Mouse (Mus musculus) retina, postnatal 7 days (tissue): ENCODE results near the gene Arhgef39.

Experiments
- DNase-seq: peaks from one replicate; pipeline ENCODE4 v3.0.0-alpha.2; 2012; ENCODE audit warnings: low read depth, low spot score

Gene Arhgef39

DNA sequence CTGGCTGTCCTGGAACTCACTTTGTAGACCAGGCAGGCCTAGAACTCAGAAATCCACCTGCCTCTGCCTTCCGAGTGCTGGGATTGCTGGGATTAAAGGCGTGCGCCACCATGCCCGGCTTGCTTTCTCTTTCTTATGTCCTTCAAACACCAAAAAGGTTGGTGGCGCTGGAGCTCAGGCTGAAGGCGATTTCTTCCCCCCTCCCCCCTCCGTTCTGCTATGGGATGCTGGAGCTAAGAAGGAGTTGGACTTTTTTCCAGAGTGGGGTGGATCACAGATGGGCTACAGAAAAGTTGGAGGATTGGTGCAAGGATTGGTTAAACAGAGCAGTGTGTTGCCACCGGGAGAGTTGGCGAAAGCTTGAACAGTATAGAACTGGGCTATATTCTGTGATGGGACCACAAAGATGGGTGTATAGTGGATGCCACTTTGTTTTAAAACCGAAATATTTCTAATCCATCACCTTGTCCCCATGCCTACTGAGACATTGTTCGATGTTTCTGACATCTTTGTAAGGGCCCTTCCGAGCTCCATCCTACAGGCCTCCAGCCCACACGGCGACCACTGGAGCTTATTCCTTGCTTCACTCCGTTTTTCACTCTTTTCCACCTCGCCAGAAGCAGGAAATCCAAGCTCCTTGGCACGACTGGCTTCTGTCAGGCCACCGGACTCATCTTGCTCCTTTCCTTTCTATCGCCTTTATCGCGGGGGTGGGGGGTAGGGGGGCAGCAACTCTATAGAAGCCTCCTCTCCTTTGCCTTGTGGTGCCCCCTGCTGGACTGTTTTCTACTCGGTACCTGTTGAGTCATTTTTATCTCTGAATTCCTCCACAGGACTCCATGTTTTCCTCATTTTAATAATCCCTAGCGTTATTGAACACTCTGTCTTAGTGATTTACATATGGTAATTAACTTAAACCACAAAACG is 20.3 kb downstream of the Arhgef39 start:
- peak; percentile 67 for DNase-seq

DNA sequence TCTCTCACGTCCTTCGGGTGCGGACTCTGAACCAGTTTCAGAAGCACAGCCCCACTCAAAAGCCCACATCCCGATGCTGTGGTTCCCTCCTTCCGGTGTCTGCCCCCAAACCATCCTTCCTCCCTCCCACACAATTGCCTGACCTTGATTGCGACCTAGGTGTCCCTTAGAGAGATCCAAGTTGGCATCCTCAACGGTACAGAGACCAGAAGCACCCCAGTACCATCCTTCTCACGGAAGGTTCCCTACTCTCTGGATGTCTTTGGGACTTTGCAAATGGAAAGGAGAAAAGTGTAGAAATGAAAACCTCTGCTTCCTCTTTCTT is 21.0 kb downstream of the Arhgef39 start:
- DNase-seq: no peak

DNA sequence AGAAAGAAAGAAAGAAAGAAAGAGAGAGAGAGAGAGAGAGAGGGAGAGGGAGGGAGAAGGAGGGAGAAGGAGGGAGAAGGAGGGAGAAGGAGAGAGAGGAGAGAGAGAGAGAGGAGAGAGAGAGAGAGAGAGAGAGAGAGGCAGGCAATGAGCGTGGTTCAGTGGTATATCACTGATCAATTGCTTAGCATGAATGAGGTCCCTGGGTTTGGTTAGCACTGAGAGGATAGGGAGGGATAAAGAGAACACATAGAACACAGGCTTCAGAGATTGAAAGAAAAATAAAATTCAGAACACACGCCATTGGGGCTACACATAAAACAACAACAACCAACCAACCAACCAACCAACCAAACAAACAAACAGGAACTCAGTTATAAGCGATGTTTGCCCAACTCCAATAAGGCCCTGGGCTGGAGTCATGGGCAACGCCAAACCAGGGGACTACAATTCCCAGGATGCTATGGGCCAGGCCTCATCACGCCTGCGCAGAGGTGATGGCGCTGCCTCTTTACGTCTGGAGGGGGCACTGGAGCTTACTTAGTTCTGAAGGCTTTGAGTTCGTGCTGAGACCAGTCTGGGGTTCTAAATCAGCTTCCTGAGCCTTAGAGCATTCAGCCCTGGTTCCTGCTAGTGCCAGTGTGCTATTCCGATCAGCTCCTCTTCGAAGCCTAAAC is 21.5 kb downstream of the Arhgef39 start:
- peak; percentile 78 for DNase-seq

DNA sequence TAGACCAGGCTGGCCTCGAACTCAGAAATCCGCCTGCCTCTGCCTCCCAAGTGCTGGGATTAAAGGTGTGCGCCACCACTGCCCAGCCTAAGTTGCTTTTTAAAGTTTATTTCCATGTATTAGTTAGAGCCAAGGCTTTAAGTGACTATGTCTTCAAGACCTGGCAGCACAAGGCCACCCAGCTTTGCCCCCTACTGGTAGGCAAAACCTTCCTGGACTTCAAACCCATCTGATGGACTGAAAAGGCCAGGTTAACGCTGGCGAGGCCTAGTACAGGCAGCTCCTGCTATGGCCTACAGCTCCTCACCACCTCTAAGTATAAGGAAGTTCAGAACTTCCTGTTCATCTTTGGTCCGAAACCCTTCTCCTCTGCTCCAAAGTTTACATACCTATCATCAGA is 22.9 kb downstream of the Arhgef39 start:
- no peak for DNase-seq

DNA sequence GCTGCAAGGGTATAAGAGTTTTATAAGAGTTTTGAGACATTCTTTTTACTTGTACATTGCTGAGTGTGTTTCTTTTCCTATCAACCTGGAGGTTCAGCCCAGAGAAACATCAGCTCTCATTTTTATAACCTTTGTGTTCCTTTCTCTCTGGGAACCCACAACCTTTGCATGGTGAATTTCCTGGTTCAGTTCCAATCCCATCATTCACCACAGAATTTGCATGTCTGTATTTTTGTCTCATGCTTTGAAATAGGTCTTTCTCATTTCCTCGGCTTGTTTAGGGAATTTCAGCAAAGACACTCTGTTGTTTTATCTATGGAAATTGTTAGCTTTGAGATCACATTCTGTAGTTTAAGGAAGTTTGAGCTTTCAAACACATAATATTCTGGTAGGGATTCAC is 25.9 kb downstream of the Arhgef39 start:
- DNase-seq: no peak

DNA sequence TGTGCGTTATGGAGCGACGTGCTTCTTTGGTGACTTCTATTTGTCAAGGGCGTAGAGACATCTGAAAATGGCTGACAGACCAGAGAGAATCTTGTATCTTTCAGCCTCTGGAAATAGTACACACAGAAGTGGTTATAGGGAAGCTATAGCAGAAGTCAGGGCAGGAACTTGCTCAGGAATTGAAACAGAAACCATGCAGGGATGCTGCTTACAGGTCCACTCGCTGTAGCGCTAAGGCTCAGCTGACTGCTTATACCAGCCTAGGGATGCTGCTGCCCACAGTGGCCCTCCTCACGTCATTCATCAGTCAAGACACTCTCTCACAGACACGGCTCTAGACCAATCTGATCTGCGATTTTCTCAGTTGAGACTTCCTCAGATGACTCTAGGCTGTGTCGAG is 29.2 kb downstream of the Arhgef39 start:
- DNase-seq: no peak

DNA sequence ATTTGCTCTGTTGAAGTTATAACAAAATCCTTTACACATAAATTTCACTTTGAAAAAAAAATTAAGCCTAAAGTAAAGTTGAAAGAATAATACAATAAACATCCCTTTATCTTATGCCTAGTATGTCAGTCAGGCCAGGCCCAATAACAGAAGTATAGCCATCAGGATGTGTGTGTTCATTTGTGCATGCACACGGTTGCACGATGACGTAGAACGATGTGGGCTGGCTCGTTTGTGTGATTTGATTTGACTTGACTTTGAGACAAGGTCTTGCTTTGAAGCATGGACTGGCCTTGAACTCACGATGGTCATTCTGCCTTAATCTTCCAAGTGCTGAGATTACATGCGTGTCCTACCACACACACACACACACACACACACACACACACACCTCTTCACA is 32.6 kb downstream of the Arhgef39 start:
- DNase-seq: no peak

DNA sequence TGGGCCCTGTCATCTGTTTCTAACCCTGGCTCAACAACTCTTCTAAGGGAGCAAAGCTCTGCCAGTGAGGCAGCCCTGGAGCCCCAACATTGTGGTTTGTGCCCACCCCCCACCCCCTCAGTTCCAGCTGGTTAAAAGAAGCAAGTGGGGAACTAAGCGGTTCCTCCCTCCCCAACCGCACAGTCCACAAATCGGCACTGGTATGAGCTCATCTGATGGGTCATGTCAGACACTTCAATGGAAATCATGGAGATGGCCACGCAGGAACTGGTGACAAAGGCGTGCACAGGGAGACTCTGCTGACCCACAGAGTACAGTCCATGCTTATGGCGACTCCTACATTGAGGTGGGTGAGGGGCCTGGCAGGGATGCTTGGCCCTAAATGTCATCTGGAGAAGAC is 33.6 kb downstream of the Arhgef39 start:
- no peak for DNase-seq

DNA sequence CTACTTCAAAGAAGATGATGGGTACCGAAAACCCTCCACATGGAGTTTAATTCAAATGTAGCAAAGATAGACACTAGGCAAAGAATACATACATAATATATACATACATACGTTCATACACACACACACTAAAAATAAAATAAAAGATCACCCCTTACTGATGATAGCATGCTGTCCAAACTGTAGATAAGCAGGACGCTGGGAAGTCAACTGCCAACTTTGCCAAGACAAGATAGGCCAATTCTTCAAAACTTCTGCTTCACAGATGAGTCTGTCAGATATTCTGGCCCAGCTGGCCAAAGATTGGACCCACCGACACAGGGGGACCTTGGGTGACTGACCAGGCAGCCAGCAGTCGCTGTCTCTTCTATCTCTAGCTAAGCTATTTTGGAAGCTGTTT is 36.4 kb downstream of the Arhgef39 start:
- no peak for DNase-seq

DNA sequence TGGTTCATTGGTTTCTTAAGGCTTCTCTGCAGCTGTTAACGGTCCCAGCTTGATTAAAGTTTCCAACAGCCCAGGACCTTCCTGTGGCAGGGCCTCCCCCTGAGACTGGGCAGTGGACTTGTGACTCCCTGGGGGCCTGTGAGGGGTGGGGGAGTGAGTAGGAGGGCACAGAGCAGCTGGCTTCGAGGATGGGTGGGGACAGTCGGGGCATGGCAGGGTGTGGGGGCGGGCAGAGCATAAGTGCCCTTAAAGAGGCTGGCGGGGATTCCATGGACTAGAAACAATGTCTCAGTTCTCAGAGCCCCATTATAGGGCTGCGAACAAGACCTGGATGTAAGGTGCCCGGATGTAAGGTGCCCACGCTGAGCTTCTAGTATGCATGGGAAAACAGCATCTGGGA is 42.4 kb downstream of the Arhgef39 start:
- no peak for DNase-seq

DNA sequence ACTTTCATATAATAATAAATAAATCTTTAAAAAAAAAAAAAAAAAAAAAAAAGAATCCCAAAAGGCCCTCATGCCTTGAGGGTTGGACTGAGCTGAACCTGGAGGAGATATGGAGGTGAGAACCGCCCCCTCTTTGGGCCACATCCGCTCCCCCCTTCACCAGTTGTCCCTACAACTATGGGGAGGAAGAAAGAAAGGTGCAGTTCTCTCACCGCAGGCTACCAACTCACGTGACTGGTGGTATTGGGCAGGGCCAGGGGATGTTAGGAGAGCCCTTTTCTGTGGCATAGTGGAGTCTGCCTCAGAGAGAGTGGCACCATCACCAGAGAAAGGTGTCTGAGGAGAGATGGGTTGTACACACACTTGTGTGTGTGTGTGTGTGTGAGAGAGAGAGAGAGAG is 43.0 kb downstream of the Arhgef39 start:
- no peak for DNase-seq

DNA sequence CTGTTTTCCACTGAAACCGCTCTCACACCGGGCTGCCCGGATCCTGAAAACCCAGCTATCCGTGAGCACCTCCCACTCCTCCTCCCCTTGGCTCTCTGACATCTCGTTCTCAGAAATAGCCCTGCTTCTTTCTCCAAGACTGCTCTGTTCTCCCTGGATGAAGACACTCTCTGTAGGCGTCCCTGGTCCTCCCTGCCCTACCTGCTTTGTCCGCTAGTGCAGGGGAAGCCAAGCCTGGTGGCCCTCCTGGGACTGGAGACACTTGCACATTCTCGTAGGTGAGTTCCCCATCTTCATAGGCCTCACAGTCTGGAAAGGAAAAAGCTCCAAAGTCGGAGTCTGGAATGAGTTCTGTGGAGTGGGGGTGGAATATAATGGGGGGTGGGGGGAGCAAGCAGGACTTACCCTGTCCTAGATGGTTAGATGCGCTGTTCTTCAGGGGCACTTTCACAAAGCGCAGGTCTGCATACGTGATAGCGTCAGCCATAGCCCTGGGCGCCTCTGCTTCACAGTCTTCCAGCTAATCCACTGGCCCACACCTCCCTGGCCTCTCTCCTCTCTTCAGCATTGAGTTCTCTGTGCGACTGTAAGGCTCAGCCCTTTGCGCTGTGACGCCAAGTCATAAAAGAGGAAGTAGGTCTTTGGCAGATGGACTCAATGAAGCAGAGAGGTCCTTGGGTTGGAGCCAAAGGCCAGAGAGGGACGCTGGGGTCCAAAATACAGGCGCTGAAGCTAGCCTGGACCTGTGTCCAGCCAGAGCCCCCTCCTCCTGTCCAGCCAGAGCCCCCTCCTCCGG is 45.3 kb downstream of the Arhgef39 start, which contains the start of gene Cd72:
Gene Cd72, minus strand, starts transcription at position 588 of the 796 bp plus-strand sequence.
- no peak for DNase-seq

DNA sequence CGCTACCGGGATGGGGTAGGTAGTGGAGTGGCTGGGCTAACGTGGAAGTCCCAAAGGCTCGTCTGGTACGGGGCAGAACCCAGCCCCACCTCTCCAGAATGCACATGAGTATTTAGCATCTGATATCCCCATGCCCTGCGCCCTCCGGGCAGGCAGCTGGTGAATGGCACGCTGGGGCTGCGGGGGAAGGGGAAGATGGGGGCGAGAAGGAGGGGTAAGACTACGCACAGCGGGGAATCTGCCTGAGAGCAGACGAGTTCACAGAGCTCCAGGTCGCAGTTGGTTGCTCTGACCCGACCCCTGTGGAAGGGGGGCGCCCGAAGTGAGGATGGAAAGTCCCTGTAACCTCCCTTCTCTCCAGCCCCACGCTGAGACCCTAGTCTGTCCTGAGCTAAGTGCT is 46.1 kb downstream of the Arhgef39 start:
- DNase-seq: no peak

DNA sequence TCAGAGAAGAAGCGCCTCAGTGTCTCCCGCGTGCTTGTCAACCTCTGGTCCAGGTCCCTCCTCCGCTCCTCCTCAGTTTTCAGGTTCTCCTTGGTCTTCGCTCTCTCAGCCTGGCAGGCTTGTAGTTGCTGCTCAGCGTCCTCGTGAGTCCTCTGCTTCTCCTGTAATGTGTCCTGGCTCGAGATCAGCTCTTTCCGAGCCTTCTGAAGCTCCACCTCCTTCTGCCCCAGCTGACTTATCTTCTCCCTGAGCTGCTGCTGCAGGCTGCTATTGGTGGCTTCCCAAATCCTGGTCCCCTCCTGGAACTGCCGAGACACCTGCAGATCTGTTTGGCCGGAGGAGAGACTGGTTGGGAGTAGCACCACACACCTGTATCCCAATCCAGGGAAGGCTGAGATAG is 47.2 kb downstream of the Arhgef39 start:
- DNase-seq: no peak

DNA sequence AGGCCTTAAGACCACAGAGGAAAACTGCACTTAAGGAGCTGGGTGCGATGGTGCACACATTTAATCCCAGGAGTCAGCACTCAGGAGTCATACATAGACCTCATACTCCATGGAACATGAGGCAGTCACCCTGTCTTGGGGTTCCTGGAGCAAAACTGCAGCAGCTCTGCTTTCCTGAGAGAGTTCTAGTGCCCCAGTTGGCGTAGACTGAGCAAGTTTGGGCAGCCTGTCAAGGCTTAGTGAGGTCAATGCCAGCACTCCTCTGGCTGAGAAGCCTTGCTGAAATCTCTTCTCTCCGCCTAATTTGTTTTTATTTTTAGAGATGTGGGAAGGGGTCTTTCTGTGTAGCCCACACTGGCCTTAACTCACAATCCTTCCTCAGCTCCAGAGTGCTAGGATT is 50.9 kb downstream of the Arhgef39 start:
- DNase-seq: no peak

DNA sequence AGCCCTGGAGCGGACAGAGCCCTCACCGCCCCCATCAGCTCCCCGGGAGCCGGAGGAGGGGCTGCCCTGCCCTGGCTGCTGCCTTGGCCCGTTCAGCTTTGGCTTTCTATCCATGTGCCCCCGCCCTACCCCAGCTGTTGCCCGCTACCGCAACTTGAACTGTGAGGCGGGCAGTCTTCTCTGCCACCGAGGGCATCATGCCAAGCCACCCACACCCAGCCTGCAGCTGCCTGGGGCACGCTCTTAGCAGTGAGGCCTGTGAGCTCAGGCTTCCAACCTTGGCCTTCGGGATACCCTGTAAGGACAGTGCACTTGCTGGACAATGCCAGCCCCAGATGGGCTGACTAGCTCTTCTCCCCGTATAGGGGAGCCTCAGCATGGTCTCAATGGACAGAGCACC is 52.2 kb downstream of the Arhgef39 start:
- DNase-seq: no peak
